8 mouse cellular contexts compared by ENCODE assay signal in genomic region chr11:67101713-67102112, GRCm38 (mm10). TPM values are rescaled to one million over a fixed set of nuclear protein-coding genes. Genes with fewer than 3 reads are reported as not detected.
DNase-seq lines count a peak whose midpoint lies in the region; ATAC-seq and TF ChIP-seq lines count a peak whose summit lies in the region.

No protein-coding gene starts in this region.

- no peak overlapping the region for H3K4me3 ChIP-seq in heart, embryonic 11.5 days (ENCODE audit: low read depth, low read length)
- no peak overlapping the region for H3K4me3 ChIP-seq in thymus, adult 2 months (ENCODE audit: control insufficient read depth, insufficient read depth, low read length)
- no peak overlapping the region for H3K4me3 ChIP-seq in cerebellum, adult 2 months (replicated peaks; ENCODE audit: insufficient read depth, low read depth, low read length)
- no peak overlapping the region for H3K4me3 ChIP-seq in kidney, postnatal 0 days (replicated peaks; ENCODE audit: low read depth, low read length)

- H3K4me2 ChIP-seq in heart, embryonic 11.5 days = no peak overlapping the region
- H3K4me2 ChIP-seq in kidney, postnatal 0 days (ENCODE audit: low read length) = no peak overlapping the region

- no peak overlapping the region for H3K9ac ChIP-seq in heart, embryonic 11.5 days (ENCODE audit: low read depth, low read length)
- H3K9ac ChIP-seq in kidney, postnatal 0 days (ENCODE audit: low read depth, low read length) = no peak overlapping the region

- no peaks in the 10 kb centered on the region for H3K9me3 ChIP-seq in heart, embryonic 11.5 days (replicated peaks; ENCODE audit: control insufficient read depth, low read length)
- no peaks in the 10 kb centered on the region for H3K9me3 ChIP-seq in kidney, postnatal 0 days (replicated peaks; ENCODE audit: low read length)

- peaks cover 11% of the 10 kb centered on the region for H3K27me3 ChIP-seq in heart, embryonic 11.5 days (ENCODE audit: control insufficient read depth, insufficient read depth, low read length)
- no peaks in the 10 kb centered on the region for H3K27me3 ChIP-seq in thymus, adult 2 months (ENCODE audit: control insufficient read depth, insufficient read depth, low read length)
- no peaks in the 10 kb centered on the region for H3K27me3 ChIP-seq in cerebellum, adult 2 months (ENCODE audit: control insufficient read depth, insufficient read depth, low read length)
- H3K27me3 ChIP-seq in kidney, postnatal 0 days (ENCODE audit: insufficient read depth, low read length) = no peaks in the 10 kb centered on the region

- TF ChIP-seq POLR2A in thymus, adult 2 months (IDR thresholded peaks at IDR 0.05; ENCODE audit: control insufficient read depth, extremely low read depth, insufficient read depth, low read length, poor library complexity) = no peak
- TF ChIP-seq POLR2A in cerebellum, adult 2 months (IDR thresholded peaks at IDR 0.05; ENCODE audit: borderline replicate concordance, insufficient read depth, low read length) = no peak

- no peak for TF ChIP-seq CTCF in thymus, adult 2 months (IDR thresholded peaks at IDR 0.05; ENCODE audit: borderline replicate concordance, control insufficient read depth, extremely low read depth, insufficient read depth, low read length, poor library complexity)
- TF ChIP-seq CTCF in cerebellum, adult 2 months (IDR thresholded peaks at IDR 0.05; ENCODE audit: borderline replicate concordance, insufficient read depth, low read depth, low read length) = peak; percentile 68
- peak; percentile 75 for TF ChIP-seq CTCF in kidney, postnatal 0 days (IDR thresholded peaks at IDR 0.05; ENCODE audit: low read depth)

- no peak overlapping the region for H3K27ac ChIP-seq in heart, embryonic 11.5 days (ENCODE audit: low read depth, low read length)
- H3K27ac ChIP-seq in thymus, adult 2 months (ENCODE audit: control insufficient read depth, insufficient read depth, low read length) = no peak overlapping the region
- no peak overlapping the region for H3K27ac ChIP-seq in cerebellum, adult 2 months (ENCODE audit: insufficient read depth, low read length)
- no peak overlapping the region for H3K27ac ChIP-seq in kidney, postnatal 0 days

- no peaks in the 10 kb centered on the region for H3K36me3 ChIP-seq in heart, embryonic 11.5 days (ENCODE audit: control insufficient read depth, insufficient read depth, low read length)
- no peaks in the 10 kb centered on the region for H3K36me3 ChIP-seq in thymus, adult 2 months (ENCODE audit: control insufficient read depth, insufficient read depth, low read length)
- H3K36me3 ChIP-seq in kidney, postnatal 0 days (ENCODE audit: insufficient read depth, low read length) = no peaks in the 10 kb centered on the region

- no peak for ATAC-seq in heart, embryonic 11.5 days (replicated peaks; ENCODE audit: insufficient number of reproducible peaks, low FRiP score, low TSS enrichment)
- no peak for ATAC-seq in kidney, postnatal 0 days (replicated peaks; ENCODE audit: low FRiP score, low read depth)
- peak; percentile 85; the same call in 1 of the 2 replicates for ATAC-seq in megakaryocyte-erythroid progenitor cell, adult 5-6 weeks (replicated peaks; ENCODE audit: low FRiP score, low TSS enrichment, poor library complexity, severe bottlenecking)

- WGBS in heart, embryonic 11.5 days (ENCODE audit: insufficient replicate concordance) = 21% methylated on average over 7 of the region's 8 CpGs
- WGBS in thymus, adult 2 months = 35% methylated on average over 8 of the region's 8 CpGs
- 29% methylated on average over 8 of the region's 8 CpGs for WGBS in cerebellum, adult 2 months
- 32% methylated on average over 6 of the region's 8 CpGs for WGBS in kidney, postnatal 0 days

- H3K4me1 ChIP-seq in heart, embryonic 11.5 days (ENCODE audit: control insufficient read depth, insufficient read depth, low read length) = peaks cover 12% of the 10 kb centered on the region
- no peaks in the 10 kb centered on the region for H3K4me1 ChIP-seq in thymus, adult 2 months (replicated peaks; ENCODE audit: control insufficient read depth, insufficient read depth, low read length)
- H3K4me1 ChIP-seq in cerebellum, adult 2 months (ENCODE audit: control insufficient read depth, insufficient read depth, low read length) = no peaks in the 10 kb centered on the region
- no peaks in the 10 kb centered on the region for H3K4me1 ChIP-seq in kidney, postnatal 0 days (replicated peaks; ENCODE audit: insufficient read depth, low read length)

- DNase-seq in heart, adult 18-20 months = peak; percentile 39 to 76
- DNase-seq in thymus, adult 2 months = peak; percentile 44
- DNase-seq in thymus, adult 18-20 months = no peak
- peak; percentile 42 to 52 for DNase-seq in cerebellum, adult 2 months
- peak; percentile 69 for DNase-seq in kidney, postnatal 0 days (ENCODE audit: low spot score)
- DNase-seq in Muller cell, postnatal 12 days (ENCODE audit: inconsistent ontology term) = no peak

RNA-seq across cellular contexts. Expression of gene Myh3, which starts 23.6 kb away (rescaled TPM):
- under 1 TPM in 1 of 2 experiments, not detected in 1; 0.08 TPM for total RNA-seq in heart, adult 18-20 months (2021)
- 0.44 and 0.56 TPM in 2 replicates for polyA plus RNA-seq in heart, embryonic 11.5 days (2014; fragmentation: Nextera tagmentation; extraction: Ambion mirVana)
- polyA plus RNA-seq in thymus, adult 2 months (2012; rRNA removed) = 0.14 and 0.18 TPM in 2 replicates
- polyA plus RNA-seq in cerebellum, adult 2 months (2012; rRNA removed) = 0.08 and 0.11 TPM in 2 replicates
- 0.01 and 0.05 TPM in 2 replicates for polyA plus RNA-seq in kidney, postnatal 0 days (2015; fragmentation: Nextera tagmentation; extraction: Ambion mirVana)
- not detected in 2 replicates for total RNA-seq in megakaryocyte-erythroid progenitor cell, adult 5-6 weeks (2014; fragmentation: Nextera tagmentation)
- not detected in 2 replicates for total RNA-seq in megakaryocyte-erythroid progenitor cell, adult 5-6 weeks (2017)

RNA-seq across cellular contexts. Expression of gene Sco1, which starts 49.2 kb away (rescaled TPM):
- 10 to 100 TPM; 21.5 to 22.6 TPM for total RNA-seq in heart, adult 18-20 months (2021)
- 24.2 and 24.9 TPM in 2 replicates for polyA plus RNA-seq in heart, embryonic 11.5 days (2014; fragmentation: Nextera tagmentation; extraction: Ambion mirVana)
- 3.8 and 4.4 TPM in 2 replicates for polyA plus RNA-seq in thymus, adult 2 months (2012; rRNA removed)
- polyA plus RNA-seq in cerebellum, adult 2 months (2012; rRNA removed) = 7.4 and 8.6 TPM in 2 replicates
- 16.0 and 16.7 TPM in 2 replicates for polyA plus RNA-seq in kidney, postnatal 0 days (2015; fragmentation: Nextera tagmentation; extraction: Ambion mirVana)
- 5.1 and 11.9 TPM in 2 replicates for total RNA-seq in megakaryocyte-erythroid progenitor cell, adult 5-6 weeks (2014; fragmentation: Nextera tagmentation)
- total RNA-seq in megakaryocyte-erythroid progenitor cell, adult 5-6 weeks (2017) = 27.2 and 30.7 TPM in 2 replicates

RNA-seq across cellular contexts. Expression of gene Adprm, which starts 49.3 kb away (rescaled TPM):
- 10 to 100 TPM; 12.0 to 12.4 TPM for total RNA-seq in heart, adult 18-20 months (2021)
- polyA plus RNA-seq in heart, embryonic 11.5 days (2014; fragmentation: Nextera tagmentation; extraction: Ambion mirVana) = 18.9 and 21.2 TPM in 2 replicates
- 18.8 and 26.2 TPM in 2 replicates for polyA plus RNA-seq in thymus, adult 2 months (2012; rRNA removed)
- polyA plus RNA-seq in cerebellum, adult 2 months (2012; rRNA removed) = 28.9 and 29.0 TPM in 2 replicates
- polyA plus RNA-seq in kidney, postnatal 0 days (2015; fragmentation: Nextera tagmentation; extraction: Ambion mirVana) = 29.0 and 29.5 TPM in 2 replicates
- 11.0 and 25.4 TPM in 2 replicates for total RNA-seq in megakaryocyte-erythroid progenitor cell, adult 5-6 weeks (2014; fragmentation: Nextera tagmentation)
- 12.7 and 17.2 TPM in 2 replicates for total RNA-seq in megakaryocyte-erythroid progenitor cell, adult 5-6 weeks (2017)

Comparison
In these comparisons a context has a peak if more than half of its experiments do, and no peak if none do; other contexts are left out.
1. DNase-seq: peak in heart, adult 18-20 months (2 of 2), thymus, adult 2 months (single experiment), cerebellum, adult 2 months (2 of 2) and kidney, postnatal 0 days (single experiment); none in thymus, adult 18-20 months (0 of 2) and Muller cell, postnatal 12 days (single experiment).